19 mouse cellular contexts compared by ENCODE assay signal in genomic region chr4:138969736-138970135, GRCm38 (mm10). TPM values are rescaled to one million over a fixed set of nuclear protein-coding genes. Genes with fewer than 3 reads are reported as not detected.
DNase-seq lines count a peak whose midpoint lies in the region; ATAC-seq and TF ChIP-seq lines count a peak whose summit lies in the region.
"Had no signal": no experiment of that assay in that cellular context is flagged by ENCODE, and none has a peak within 500 bp of the region (broad histone marks: within the 10 kb centered on the region; RNA-seq: fewer than 3 reads in every experiment).

No protein-coding gene starts in this region.

- no peak overlapping the region for H3K9ac ChIP-seq in lung, embryonic 14.5 days
- no peak overlapping the region for H3K9ac ChIP-seq in stomach, embryonic 15.5 days
- H3K9ac ChIP-seq: limb, embryonic 15.5 days had no signal

- no peaks in the 10 kb centered on the region for H3K36me3 ChIP-seq in lung, embryonic 14.5 days (ENCODE audit: insufficient read depth)
- H3K36me3 ChIP-seq in stomach, embryonic 15.5 days, result no peaks in the 10 kb centered on the region
- H3K36me3 ChIP-seq: limb, embryonic 15.5 days had no signal

- no peak for ATAC-seq in lung, embryonic 14.5 days (ENCODE audit: insufficient read depth)
- no peak for ATAC-seq in stomach, embryonic 15.5 days (ENCODE audit: insufficient read depth, low FRiP score, low read depth)
- ATAC-seq: CD4-positive, CD25-positive, alpha-beta regulatory T cell, adult 4 months had no signal

- no peaks in the 10 kb centered on the region for H3K9me3 ChIP-seq in lung, embryonic 14.5 days (ENCODE audit: low read depth, low read length)
- no peaks in the 10 kb centered on the region for H3K9me3 ChIP-seq in stomach, embryonic 15.5 days
- H3K9me3 ChIP-seq: limb, embryonic 15.5 days had no signal

- no peaks in the 10 kb centered on the region for H3K27me3 ChIP-seq in lung, embryonic 14.5 days (ENCODE audit: insufficient read depth, low read length)
- no peaks in the 10 kb centered on the region for H3K27me3 ChIP-seq in stomach, embryonic 15.5 days (replicated peaks)

- peak; percentile 25 for DNase-seq in heart, postnatal 4 days
- no peak for DNase-seq in heart, adult 9 months (ENCODE audit: low spot score in 2 of 2)
- DNase-seq in brain, embryonic 14.5 days (ENCODE audit: low read depth), result peak; percentile 28
- peak; percentile 37 for DNase-seq in lung, embryonic 14.5 days
- DNase-seq in layer of hippocampus, adult 2 months (ENCODE audit: low spot score in 2 of 2), result no peak
- DNase-seq in adrenal gland, postnatal 4 days (ENCODE audit: low spot score in 2 of 2), result no peak
- no peak for DNase-seq in frontal cortex, postnatal 25 days (ENCODE audit: low spot score in 2 of 2)
- DNase-seq: cerebellum, adult 8-10 months; retina, postnatal 1 day; spleen, adult 18-20 months; thymus, adult 2 months had no signal

- peaks cover 10% of the 10 kb centered on the region; the same call in 1 of the 2 replicates for H3K4me1 ChIP-seq in lung, embryonic 14.5 days (ENCODE audit: insufficient read depth)
- peaks cover 24% of the 10 kb centered on the region for H3K4me1 ChIP-seq in stomach, embryonic 15.5 days

- H3K4me2 ChIP-seq in lung, embryonic 14.5 days, result no peak overlapping the region
- H3K4me2 ChIP-seq in stomach, embryonic 15.5 days, result peak overlapping the region; percentile 41; the same call in 1 of the 2 replicates
- H3K4me2 ChIP-seq: limb, embryonic 15.5 days had no signal

- WGBS in lung, embryonic 14.5 days, result 22% methylated on average over 9 of the region's 9 CpGs
- 33% methylated on average over 9 of the region's 9 CpGs for WGBS in stomach, embryonic 15.5 days

- TF ChIP-seq CTCF in brain, embryonic 14.5 days (IDR thresholded peaks at IDR 0.05; ENCODE audit: borderline replicate concordance, extremely low read depth, insufficient read depth, insufficient read length), result no peak
- no peak for TF ChIP-seq CTCF in lung, embryonic 14.5 days (IDR thresholded peaks at IDR 0.05; ENCODE audit: low read depth)
- no peak for TF ChIP-seq CTCF in layer of hippocampus, adult 2 months (conservative IDR thresholded peaks at IDR 0.05)

- TF ChIP-seq POLR2A in brain, embryonic 14.5 days (IDR thresholded peaks at IDR 0.05; ENCODE audit: borderline replicate concordance, extremely low read depth, insufficient read depth, insufficient read length, poor library complexity, severe bottlenecking), result no peak

- H3K4me3 ChIP-seq in lung, embryonic 14.5 days (ENCODE audit: low read depth, low read length), result no peak overlapping the region
- H3K4me3 ChIP-seq in stomach, embryonic 15.5 days (replicated peaks), result no peak overlapping the region
- no peak overlapping the region for H3K4me3 ChIP-seq in layer of hippocampus, adult 2 months
- H3K4me3 ChIP-seq: erythroblast, embryonic 14.5 days; limb, embryonic 15.5 days had no signal

- no peak overlapping the region for H3K27ac ChIP-seq in lung, embryonic 14.5 days (ENCODE audit: low read depth)
- H3K27ac ChIP-seq in stomach, embryonic 15.5 days, result peak overlapping the region; percentile 57; the same call in 1 of the 2 replicates
- H3K27ac ChIP-seq in layer of hippocampus, adult 2 months, result no peak overlapping the region
- H3K27ac ChIP-seq: limb, embryonic 15.5 days had no signal

RNA-seq across cellular contexts. Expression of gene Rnf186, which starts 2.8 kb away (rescaled TPM):
- total RNA-seq in heart, postnatal 4 days (2021), result not detected
- polyA plus RNA-seq in brain, embryonic 14.5 days (2012; rRNA removed), result not detected in 2 replicates
- polyA plus RNA-seq in lung, embryonic 14.5 days (2014; fragmentation: Nextera tagmentation; extraction: Ambion mirVana), result 0.24 and 0.69 TPM in 2 replicates
- polyA plus RNA-seq in stomach, embryonic 15.5 days (2015; fragmentation: Nextera tagmentation; extraction: Ambion mirVana), result 22.7 and 26.1 TPM in 2 replicates
- not detected for total RNA-seq in layer of hippocampus, adult 2 months (2021)
- 1 to 10 TPM in 1 of 2 experiments, not detected in 1; 1.2 TPM for total RNA-seq in adrenal gland, postnatal 4 days (2021)
- total RNA-seq: heart, postnatal 25 days; megakaryocyte, adult 5-6 weeks; monocyte, adult 5-6 weeks had no signal
- polyA plus RNA-seq: CD4-positive, CD25-positive, alpha-beta regulatory T cell, adult 4 months; erythroblast, embryonic 14.5 days; neural tube, embryonic 14.5 days had no signal

RNA-seq across cellular contexts. Expression of gene Tmco4, which starts 3.0 kb away (rescaled TPM):
- 10 to 100 TPM; 11.7 to 14.2 TPM for total RNA-seq in heart, postnatal 4 days (2021)
- 0.62 and 0.64 TPM in 2 replicates for polyA plus RNA-seq in brain, embryonic 14.5 days (2012; rRNA removed)
- 2.6 and 3.7 TPM in 2 replicates for polyA plus RNA-seq in lung, embryonic 14.5 days (2014; fragmentation: Nextera tagmentation; extraction: Ambion mirVana)
- 9.2 and 9.4 TPM in 2 replicates for polyA plus RNA-seq in stomach, embryonic 15.5 days (2015; fragmentation: Nextera tagmentation; extraction: Ambion mirVana)
- total RNA-seq in layer of hippocampus, adult 2 months (2021), result 1 to 10 TPM; 1.6 to 4.2 TPM
- 10 to 100 TPM; 16.4 to 20.8 TPM for total RNA-seq in adrenal gland, postnatal 4 days (2021)

RNA-seq across cellular contexts. Expression of gene Otud3, which starts 56.0 kb away (rescaled TPM):
- 1 to 10 TPM; 7.5 to 9.3 TPM for total RNA-seq in heart, postnatal 4 days (2021)
- 7.0 and 9.8 TPM in 2 replicates for polyA plus RNA-seq in brain, embryonic 14.5 days (2012; rRNA removed)
- polyA plus RNA-seq in lung, embryonic 14.5 days (2014; fragmentation: Nextera tagmentation; extraction: Ambion mirVana), result 3.0 and 3.2 TPM in 2 replicates
- polyA plus RNA-seq in stomach, embryonic 15.5 days (2015; fragmentation: Nextera tagmentation; extraction: Ambion mirVana), result 6.8 and 8.1 TPM in 2 replicates
- 10 to 100 TPM; 10.4 to 13.9 TPM for total RNA-seq in layer of hippocampus, adult 2 months (2021)
- 10 to 100 TPM in 1 of 2 experiments, 1 to 10 TPM in 1; 9.1 to 10.1 TPM for total RNA-seq in adrenal gland, postnatal 4 days (2021)

Comparison
In these comparisons a context has a peak if more than half of its experiments do, and no peak if none do; other contexts are left out.
1. DNase-seq: peak in heart, postnatal 4 days (single experiment), brain, embryonic 14.5 days (single experiment) and lung, embryonic 14.5 days (single experiment); none in heart, adult 9 months (0 of 2), layer of hippocampus, adult 2 months (0 of 2), adrenal gland, postnatal 4 days (0 of 2) and frontal cortex, postnatal 25 days (0 of 2).